Mouse (Mus musculus): ENCODE results near the gene Ypel2.
"Not testable (repeated sequence)": the region's sequence is repeated elsewhere in the genome, so short reads cannot be mapped to it uniquely, and the experiment has no call there.

Gene Ypel2

GRCm38 (mm10) chr11:86993041-86994037, at the start of gene Ypel2:
TSS of gene Ypel2 (minus strand) at chr11:86993707.
- peak; percentile 90 for DNase-seq (ENCODE audit: low spot score)

- DNase-seq (ENCODE audit: low spot score) = no peak
Observed at GRCm38 (mm10) chr11:87043052-87043451, 49.5 kb upstream of the Ypel2 start.

DNA sequence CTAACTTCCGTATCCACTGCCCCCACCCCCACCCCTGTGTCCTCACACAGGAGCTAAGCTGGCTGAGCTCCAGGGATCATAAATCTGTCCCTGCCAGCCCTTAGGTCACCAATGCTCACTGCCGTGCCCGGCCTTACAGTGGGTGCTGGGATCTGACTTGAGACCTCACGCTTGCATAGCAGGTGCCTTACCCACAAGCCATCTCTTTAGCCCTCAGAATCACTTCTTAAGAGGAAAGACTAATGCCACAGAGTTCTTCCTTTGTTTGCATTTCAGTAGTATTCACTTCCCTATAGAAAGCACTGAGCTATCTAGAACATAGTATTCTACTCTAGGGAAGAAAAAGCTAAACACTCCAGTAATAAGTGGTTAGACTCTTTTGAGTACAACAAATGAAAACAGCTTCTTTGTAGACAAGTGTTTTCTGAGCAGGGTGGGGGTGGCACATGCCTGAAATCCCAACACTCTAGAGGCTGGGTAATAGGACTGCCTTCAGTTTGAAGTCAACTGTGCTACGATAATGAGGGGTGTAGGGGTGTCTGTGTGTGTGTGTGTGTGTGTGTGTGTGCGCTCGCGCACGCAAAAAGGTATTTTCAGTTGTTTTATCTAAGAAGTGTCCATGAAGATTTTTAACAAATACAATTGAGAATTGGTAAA, 45.9 kb upstream of the Ypel2 start:
- DNase-seq (ENCODE audit: low spot score) = no peak

- DNase-seq (ENCODE audit: low spot score) = no peak
Observed at GRCm38 (mm10) chr11:87036180-87036579, 42.7 kb upstream of the Ypel2 start.

DNA sequence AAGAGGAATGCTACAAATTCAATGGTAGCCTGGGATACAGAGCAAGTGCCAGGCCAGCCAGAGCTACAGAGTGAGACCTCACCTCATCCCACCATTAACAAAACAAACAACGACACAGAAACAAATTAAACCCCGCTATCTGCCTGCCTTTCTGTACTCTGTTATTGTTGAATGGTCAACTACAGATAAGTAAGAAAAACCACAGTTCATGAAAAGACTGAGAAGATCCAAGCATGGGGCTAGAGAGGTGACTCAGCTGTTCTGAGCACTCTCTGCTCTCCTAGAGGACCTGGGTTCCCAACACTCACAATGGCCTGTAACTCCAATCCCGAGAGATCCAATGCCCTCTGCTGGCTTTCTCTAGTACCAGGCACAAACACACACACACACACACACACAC, 34.7 kb upstream of the Ypel2 start:
- no peak for DNase-seq (ENCODE audit: low spot score)

DNA sequence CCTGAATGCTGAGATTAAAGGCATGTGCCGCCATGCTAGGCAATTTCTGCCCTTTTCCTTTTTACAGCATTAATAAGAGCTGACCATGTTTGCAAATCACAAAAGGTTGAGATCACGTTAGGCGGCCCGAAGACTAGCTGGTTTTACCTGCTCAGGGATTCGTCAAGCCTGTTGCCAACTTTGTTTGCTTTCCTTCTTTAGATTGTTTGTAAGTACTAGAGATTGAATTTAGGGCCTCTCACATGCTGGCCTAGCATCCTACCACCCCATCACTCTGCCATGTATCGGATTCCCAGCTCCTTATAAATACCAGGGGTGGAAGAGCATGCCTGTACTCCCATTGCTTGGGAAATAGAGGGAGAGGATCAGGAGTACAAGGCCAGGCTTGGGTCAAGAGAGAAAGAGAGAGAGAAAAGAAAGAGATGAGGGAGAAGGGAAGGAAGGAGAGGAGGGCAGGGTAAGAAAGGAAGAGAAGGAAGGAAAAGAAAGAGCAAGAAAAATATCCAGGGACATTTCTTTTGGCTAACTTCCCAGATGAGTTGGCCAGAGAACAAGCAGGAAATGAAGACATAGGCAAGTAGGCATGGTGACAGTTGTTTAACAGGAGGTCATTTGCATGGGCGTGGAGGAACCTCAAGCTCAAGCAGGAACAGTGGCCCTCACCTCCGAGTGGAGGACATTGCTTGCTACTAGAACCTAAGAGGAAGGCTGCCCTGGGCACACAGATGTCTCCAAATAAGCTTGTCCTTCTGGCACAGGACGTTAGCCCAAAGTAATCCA, 32.8 kb upstream of the Ypel2 start:
- no peak for DNase-seq (ENCODE audit: low spot score)

DNA sequence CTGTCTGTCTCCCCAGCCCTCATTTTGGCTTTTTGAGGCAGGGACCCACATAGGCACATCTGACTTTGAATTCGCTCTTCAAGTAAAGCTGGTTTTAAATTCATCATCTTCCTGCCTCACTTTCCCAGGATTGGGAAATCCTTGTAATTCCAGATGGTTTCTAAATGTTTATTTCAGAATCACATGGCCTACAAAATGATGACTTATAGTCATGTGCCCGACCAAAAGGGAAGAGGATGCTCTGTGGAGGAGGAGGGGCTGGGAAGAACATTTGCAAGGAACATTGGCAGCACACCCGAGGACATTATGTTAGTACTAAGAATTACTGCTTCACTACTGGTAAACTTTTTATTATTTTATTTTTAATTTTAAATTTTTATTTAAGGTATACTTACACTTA, 31.8 kb upstream of the Ypel2 start:
- DNase-seq (ENCODE audit: low spot score) = no peak

DNA sequence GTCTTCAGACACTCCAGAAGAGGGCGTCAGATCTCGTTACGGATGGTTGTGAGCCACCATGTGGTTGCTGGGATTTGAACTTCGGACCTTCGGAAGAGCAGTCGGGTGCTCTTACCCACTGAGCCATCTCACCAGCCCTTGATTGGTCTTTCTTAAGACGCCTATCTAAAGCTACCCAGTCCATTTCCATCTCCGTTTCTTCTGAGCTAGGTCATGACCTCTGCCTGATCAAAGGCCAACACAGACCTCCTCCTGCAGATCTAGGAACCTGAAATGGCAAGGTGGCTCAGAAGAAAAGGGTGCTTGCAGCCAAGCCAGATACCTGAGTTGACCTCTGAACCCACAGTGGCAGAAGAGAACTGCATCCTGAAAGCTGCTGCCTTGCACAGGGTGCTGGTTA, 29.7 kb upstream of the Ypel2 start:
- not testable (repeated sequence) for DNase-seq (ENCODE audit: low spot score)

GRCm38 (mm10) chr11:87022765-87023164, 29.3 kb upstream of the Ypel2 start:
- no peak for DNase-seq (ENCODE audit: low spot score)

GRCm38 (mm10) chr11:87021551-87021950, 28.0 kb upstream of the Ypel2 start:
- DNase-seq (ENCODE audit: low spot score) = no peak

DNA sequence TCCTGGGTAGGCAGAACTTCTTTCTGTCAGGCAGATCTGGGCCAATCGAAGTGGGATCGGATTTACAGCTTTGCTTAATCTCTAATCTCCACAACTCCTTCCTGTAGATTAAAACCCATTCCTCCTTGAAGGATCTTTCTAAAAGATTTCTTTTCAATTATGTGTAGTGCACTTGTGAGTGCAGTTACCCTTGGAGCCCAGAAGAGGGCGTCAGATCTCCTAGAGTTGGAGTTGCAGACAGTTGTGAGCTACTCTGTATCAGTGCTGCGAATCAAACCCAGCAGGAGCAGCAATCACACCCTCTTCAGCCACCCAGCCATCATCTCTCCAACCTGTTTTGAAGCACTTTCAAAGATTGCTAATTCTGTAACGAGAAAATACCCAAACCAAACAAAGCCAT, 26.9 kb upstream of the Ypel2 start:
- no peak for DNase-seq (ENCODE audit: low spot score)

GRCm38 (mm10) chr11:87019431-87019830, 25.9 kb upstream of the Ypel2 start:
- no peak for DNase-seq (ENCODE audit: low spot score)

GRCm38 (mm10) chr11:87018081-87018480, 24.6 kb upstream of the Ypel2 start:
- DNase-seq (ENCODE audit: low spot score) = no peak

DNA sequence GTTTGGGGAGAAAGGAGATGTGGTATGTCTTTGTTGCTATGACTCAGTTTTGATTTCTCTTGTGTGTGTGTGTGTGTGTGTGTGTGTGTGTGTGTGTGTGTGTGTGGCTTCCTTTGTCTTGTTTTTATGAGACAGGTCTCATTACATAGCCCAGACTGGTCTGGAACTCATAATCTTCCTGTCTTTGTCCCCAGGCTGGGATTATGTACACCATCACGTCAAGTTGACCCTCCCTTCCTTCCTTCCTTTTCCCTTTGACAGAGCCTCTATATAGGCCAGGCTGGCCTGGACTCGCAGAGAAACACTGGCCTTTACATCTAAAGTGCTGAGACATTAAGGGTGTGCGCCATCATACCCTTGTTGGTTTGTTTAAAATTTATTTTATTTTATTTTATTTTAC, 22.2 kb upstream of the Ypel2 start:
- no peak for DNase-seq (ENCODE audit: low spot score)

DNA sequence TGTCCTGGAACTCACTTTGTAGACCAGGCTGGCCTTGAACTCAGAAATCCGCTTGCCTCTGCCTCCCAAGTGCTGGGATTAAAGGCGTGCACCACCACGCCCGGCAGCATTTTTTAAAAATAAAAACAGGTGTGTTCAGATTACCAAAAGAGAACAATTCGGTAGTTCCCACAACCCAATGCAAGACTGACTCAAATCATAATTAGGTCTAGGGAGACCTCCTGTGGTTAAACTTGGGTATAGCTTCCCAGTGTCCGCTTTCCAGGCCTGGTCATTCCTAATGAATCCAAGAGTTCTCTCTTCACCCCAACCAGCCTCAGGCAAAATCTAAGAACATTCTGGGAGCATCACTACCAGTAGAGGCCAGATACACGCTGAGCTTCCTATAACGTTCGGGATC, 17.0 kb upstream of the Ypel2 start:
- DNase-seq (ENCODE audit: low spot score) = peak; percentile 82

DNA sequence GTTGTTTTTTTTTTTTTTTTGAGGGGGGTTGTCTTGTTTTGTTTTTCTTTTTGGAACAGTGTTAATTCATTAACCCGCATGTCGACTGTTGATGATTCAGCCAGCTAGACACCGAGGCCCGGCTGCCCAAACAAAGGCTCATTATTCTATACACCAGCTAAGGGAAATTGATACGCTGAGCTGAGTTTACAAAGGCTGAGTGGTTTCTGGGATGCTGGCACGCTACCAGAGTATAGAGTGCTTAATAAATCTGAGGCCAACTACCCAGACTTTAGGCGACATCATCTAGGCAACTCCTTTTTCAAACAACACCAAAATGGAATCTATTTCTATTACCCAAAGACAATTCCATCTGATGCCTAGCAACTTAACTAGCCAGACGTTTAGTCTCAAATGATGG, 13.9 kb upstream of the Ypel2 start:
- DNase-seq (ENCODE audit: low spot score) = no peak

DNA sequence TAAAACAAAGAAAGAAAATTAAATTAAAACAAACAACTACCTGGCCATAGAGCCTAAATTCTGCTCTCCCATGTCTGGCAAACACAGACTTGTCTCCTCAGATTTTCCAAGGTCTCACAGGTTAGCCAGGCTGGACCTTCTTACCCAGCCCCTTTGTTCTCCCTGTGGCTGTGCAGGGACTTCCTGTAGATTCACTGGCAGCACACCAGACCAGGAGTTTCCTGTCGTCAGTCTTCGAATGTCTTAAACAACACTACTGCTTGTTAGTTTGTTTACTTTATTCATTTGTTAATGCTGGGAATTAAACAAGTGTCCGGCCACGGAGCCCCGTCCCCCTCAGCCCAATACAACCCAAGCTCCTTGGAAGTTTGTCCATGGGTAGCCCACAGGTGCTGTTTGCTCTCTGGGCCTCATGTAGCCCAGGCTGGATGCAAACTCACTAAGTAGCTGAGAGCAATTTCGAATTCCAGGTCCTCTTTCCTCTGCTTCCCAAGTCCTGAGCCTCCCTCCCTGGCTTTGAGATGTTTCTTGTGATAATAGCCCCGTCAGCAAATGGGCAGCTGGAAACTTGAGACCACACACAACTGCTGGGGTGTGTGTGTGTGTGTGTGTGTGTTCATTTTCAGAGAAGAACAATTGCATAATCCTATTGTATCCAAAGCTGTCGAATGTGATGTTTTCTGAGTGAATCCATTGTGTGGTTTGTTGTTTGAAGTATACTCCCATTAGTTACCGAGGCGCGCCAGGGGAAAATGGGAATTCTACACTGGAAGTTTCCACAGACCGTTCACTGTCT, 11.7 kb upstream of the Ypel2 start:
- DNase-seq (ENCODE audit: low spot score) = no peak

DNA sequence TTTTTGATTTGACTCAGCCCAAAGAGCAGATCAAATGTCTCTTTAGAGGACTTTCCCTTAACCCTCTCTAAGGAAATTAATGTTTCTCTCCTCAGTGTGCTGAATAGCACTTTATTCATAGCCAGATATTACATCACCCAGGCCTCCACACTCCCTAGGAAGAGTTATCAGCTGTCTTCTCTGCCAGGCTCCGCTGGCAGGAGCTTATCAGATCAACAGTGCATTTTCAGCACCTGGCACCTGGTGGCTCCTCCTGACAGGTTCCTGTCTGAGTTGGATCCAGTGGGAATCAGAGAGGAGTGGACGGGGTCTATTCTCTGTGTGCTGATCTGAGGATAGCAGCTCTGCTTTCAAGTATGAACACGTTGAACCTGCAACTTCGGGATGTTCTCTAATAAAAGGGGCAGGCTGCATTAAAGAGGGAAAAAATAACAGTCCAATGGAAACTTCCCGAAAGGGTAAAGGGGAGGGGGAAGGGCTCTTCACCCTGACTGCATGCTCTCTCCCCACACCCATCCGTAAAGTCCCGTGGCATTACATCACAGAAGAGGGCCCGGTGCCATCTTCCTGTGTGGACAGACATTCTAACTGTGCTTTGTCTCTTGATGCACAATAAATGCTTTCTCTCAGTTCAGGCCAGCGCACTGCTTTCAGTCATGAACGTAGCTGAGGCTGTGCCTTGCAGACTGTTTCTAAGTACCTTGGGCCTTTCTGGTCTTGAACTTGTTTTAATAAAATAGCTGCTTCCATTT, 8.7 kb upstream of the Ypel2 start:
- DNase-seq (ENCODE audit: low spot score) = no peak

- DNase-seq (ENCODE audit: low spot score) = no peak
Observed at GRCm38 (mm10) chr11:87001217-87001616, 7.7 kb upstream of the Ypel2 start.

DNA sequence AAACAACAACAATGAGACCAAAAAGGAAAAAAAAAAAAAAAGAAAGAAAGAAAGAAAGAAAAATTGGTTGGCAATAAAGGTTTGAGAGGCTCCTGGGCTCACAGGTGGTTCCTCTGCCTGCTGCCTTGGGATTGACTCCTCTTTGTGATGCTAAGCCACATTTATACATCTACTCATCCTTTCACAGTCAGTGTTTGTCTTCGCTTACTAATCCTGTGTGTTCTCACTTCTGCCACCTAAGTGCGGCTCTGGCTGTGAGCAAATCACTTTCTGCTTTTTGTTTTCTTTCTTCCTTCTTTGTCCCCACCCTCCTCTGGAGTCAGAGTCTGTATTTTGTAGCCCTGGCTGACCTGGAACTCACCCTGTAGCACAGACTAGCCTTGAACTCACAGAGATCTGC, 2.8 kb upstream of the Ypel2 start:
- DNase-seq (ENCODE audit: low spot score) = no peak

DNA sequence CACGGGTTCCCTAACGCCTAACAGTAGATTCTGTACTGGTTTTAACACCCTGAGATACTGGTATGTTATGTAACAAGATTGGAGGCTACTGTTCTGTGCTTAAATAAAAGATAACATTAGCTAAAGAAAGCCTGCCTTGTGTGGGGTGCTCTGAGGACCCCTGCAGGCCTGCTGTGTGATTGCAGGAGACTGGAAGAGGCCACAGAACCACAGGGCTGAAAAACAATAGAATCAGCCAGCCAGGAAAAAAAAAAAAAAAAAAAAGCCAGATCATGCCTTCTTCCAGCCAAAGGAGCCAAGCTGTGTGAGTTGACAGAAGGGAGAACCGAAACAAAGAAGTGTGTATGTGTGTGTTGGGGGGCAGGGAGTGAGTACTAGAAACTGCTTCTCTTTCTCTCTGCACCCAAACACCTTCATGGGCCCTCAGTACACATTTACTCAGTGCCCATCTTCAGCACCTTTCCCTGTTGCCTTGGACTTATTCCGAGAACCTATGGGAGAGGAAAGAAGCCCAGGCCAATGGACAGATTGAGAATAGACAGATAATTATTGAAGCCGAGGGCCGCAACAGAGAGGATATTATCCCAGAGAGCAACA, 2.2 kb upstream of the Ypel2 start:
- DNase-seq (ENCODE audit: low spot score) = peak; percentile 73

All from layer of hippocampus, adult 9-10 months (tissue).